Mouse (Mus musculus) ES-Bruce4 (cell line): ENCODE measurements around the gene Tbc1d1.

ENCODE experiments used
- CTCF ChIP-seq: IDR thresholded peaks from one replicate; pipeline ENCODE4 v1.8.1; 2011; ENCODE audit warnings: low read depth, low read length
- POLR2A ChIP-seq: IDR thresholded peaks from one replicate; pipeline ENCODE4 v1.8.1; 2011; ENCODE audit warnings: low read length; ENCODE audit not compliant: insufficient read depth

DNA sequence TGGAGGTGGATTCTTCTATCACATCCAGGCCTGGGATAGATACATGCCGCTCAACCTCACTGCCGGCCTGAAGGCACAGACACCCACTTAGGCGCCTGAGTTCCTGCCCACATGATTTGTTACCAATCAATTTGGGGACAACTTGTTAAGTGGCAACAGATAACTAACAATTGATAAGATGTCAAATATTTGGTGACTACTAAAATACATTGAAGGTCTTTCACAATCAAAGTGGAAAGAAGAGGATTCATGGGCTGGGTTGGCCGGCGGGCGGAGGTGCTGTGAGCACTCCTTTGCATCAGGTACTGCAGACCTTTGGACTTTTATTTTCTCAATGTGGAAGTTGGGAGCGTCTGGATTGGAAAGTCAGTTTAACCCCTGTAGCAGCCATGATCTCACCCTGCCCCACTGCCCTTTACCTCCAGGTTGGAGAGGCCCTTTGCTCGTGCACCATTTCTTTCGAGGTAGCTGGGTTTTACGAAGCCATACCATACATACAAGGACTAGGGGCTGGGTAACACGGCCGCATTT, 73.3 kb downstream of the Tbc1d1 start:
- TF ChIP-seq CTCF (no peak), POLR2A (no peak)
